Comparison of ENCODE assay signal across 9 mouse cellular contexts in the genomic region with DNA sequence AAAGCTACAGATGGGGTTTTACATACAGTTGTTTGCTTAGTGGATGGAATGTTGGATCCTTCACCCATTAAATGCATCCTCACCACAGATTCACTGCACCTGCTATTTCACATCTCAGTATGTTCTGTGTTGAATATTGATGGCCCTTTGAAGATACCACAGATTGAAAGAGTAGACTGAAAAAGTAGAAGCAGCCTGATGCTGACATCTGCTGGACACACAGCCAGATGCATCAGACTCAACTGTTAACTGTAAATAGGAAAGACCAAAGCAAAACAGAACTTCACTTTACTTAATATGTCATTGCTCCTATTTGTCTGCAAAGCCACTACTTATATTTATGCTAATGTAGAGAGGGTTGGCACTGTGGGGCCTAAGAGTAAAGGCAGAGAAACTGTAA.
DNase-seq lines count a peak whose midpoint lies in the region; ATAC-seq and TF ChIP-seq lines count a peak whose summit lies in the region.
"Had no signal": no experiment of that assay in that cellular context is flagged by ENCODE, and none has a peak within 500 bp of the region (broad histone marks: within the 10 kb centered on the region; RNA-seq: fewer than 3 reads in every experiment).

No protein-coding gene starts in this region.

- no peak overlapping the region for H3K4me2 ChIP-seq in hindbrain, embryonic 16.5 days (ENCODE audit: low read length)
- no peak overlapping the region for H3K4me2 ChIP-seq in midbrain, embryonic 13.5 days (replicated peaks)
- H3K4me2 ChIP-seq: heart, embryonic 13.5 days had no signal

- H3K4me3 ChIP-seq in heart, adult 2 months, result no peak overlapping the region
- H3K4me3 ChIP-seq in hindbrain, embryonic 16.5 days (ENCODE audit: low read length), result no peak overlapping the region
- no peak overlapping the region for H3K4me3 ChIP-seq in midbrain, embryonic 13.5 days (replicated peaks)
- H3K4me3 ChIP-seq: heart, embryonic 13.5 days had no signal

- no peaks in the 10 kb centered on the region for H3K4me1 ChIP-seq in heart, adult 2 months (ENCODE audit: control insufficient read depth, insufficient read depth, low read length)
- no peaks in the 10 kb centered on the region for H3K4me1 ChIP-seq in hindbrain, embryonic 16.5 days (ENCODE audit: control insufficient read depth, insufficient read depth, low read depth, low read length)
- H3K4me1 ChIP-seq in midbrain, embryonic 13.5 days (replicated peaks), result no peaks in the 10 kb centered on the region
- H3K4me1 ChIP-seq: heart, embryonic 13.5 days had no signal

- no peaks in the 10 kb centered on the region for H3K9me3 ChIP-seq in hindbrain, embryonic 16.5 days (ENCODE audit: control insufficient read depth, low read length)
- H3K9me3 ChIP-seq in midbrain, embryonic 13.5 days, result no peaks in the 10 kb centered on the region
- H3K9me3 ChIP-seq: heart, embryonic 13.5 days had no signal

- TF ChIP-seq POLR2A in heart, adult 2 months (IDR thresholded peaks at IDR 0.05; ENCODE audit: insufficient read depth, low read depth, low read length), result no peak

- ATAC-seq in hindbrain, embryonic 16.5 days, result peak; percentile 84; the same call in 1 of the 2 replicates
- peak; percentile 84 for ATAC-seq in midbrain, embryonic 13.5 days

- TF ChIP-seq EP300 in heart, adult 2 months (IDR thresholded peaks at IDR 0.05; ENCODE audit: insufficient read depth, low read depth, low read length), result no peak

- no peaks in the 10 kb centered on the region for H3K79me2 ChIP-seq in heart, adult 2 months (replicated peaks; ENCODE audit: control insufficient read depth, insufficient read depth, low read length)

- peak; percentile 61 for TF ChIP-seq CTCF in heart, adult 2 months (IDR thresholded peaks at IDR 0.05)

- intact Hi-C loops in heart, adult 2 months (cut with DNase I), result loop anchor here (10.0 kb wide), 1 partner anchor 215 kb away; no protein-coding TSS in a partner anchor

- H3K27ac ChIP-seq in heart, adult 2 months, result no peak overlapping the region
- H3K27ac ChIP-seq in hindbrain, embryonic 16.5 days (ENCODE audit: low read depth, low read length), result no peak overlapping the region
- H3K27ac ChIP-seq in midbrain, embryonic 13.5 days, result no peak overlapping the region
- H3K27ac ChIP-seq: heart, embryonic 13.5 days had no signal

- no peak overlapping the region for H3K9ac ChIP-seq in heart, adult 2 months (ENCODE audit: low read depth, low read length)
- H3K9ac ChIP-seq in hindbrain, embryonic 16.5 days (ENCODE audit: low read depth, low read length), result no peak overlapping the region
- no peak overlapping the region for H3K9ac ChIP-seq in midbrain, embryonic 13.5 days (replicated peaks)
- H3K9ac ChIP-seq: heart, embryonic 13.5 days had no signal

- no peaks in the 10 kb centered on the region for H3K27me3 ChIP-seq in heart, adult 2 months (ENCODE audit: control insufficient read depth, insufficient read depth, low read length)
- H3K27me3 ChIP-seq in hindbrain, embryonic 16.5 days (replicated peaks; ENCODE audit: control insufficient read depth, insufficient read depth, low read length), result no peaks in the 10 kb centered on the region
- H3K27me3 ChIP-seq in midbrain, embryonic 13.5 days, result no peaks in the 10 kb centered on the region
- H3K27me3 ChIP-seq: heart, embryonic 13.5 days had no signal

- H3K36me3 ChIP-seq in heart, adult 2 months (ENCODE audit: control insufficient read depth, insufficient read depth, low read length), result no peaks in the 10 kb centered on the region
- H3K36me3 ChIP-seq in hindbrain, embryonic 16.5 days (ENCODE audit: control insufficient read depth, insufficient read depth, low read length), result no peaks in the 10 kb centered on the region
- no peaks in the 10 kb centered on the region for H3K36me3 ChIP-seq in midbrain, embryonic 13.5 days
- H3K36me3 ChIP-seq: heart, embryonic 13.5 days had no signal

- DNase-seq in heart, adult 2 months, result no peak
- no peak for DNase-seq in heart, adult 8-10 months (ENCODE audit: low spot score)
- peak; percentile 23 for DNase-seq in ES-CJ7 (ENCODE audit: low read depth, low spot score)
- DNase-seq in embryo, embryonic 10 days (ENCODE audit: low spot score), result peak; percentile 40
- no peak for DNase-seq in gastrocnemius, postnatal 4 days (ENCODE audit: low spot score in 2 of 2)
- no peak for DNase-seq in gastrocnemius, adult 8-10 months (ENCODE audit: low spot score in 2 of 2)

Comparison
In these comparisons a context has a peak if more than half of its experiments do, and no peak if none do; other contexts are left out.
1. DNase-seq: peak in ES-CJ7 (single experiment) and embryo, embryonic 10 days (single experiment); none in heart, adult 2 months (0 of 2), heart, adult 8-10 months (single experiment), gastrocnemius, postnatal 4 days (0 of 2) and gastrocnemius, adult 8-10 months (0 of 2).